Mouse (Mus musculus): ENCODE data around the gene Cacna2d2.

DNA sequence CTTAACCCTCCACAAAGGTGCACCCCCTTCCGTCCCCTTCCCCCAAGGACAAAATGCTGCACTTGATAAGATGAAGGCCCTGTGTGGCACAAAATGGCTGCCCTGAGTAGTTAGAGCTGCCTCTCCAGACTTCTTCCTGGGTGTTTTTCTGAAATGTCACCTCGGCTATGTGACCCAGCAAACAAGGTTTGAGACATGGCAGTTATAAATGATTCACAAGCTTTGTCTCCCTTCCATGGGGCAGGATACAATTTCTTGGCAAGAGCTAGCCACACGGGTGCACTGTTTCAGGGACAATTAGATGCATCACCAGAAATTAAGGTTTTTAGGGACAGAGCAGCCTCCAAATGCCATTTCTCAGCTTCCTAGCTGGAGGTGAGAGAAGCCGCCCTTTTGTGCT, 141.0 kb downstream of the Cacna2d2 start:
- TF ChIP-seq POLR2A (IDR thresholded peaks at IDR 0.05; ENCODE audit: borderline replicate concordance, extremely low read depth, low read depth, low read length) (no peak), CTCF (IDR thresholded peaks at IDR 0.05; ENCODE audit: insufficient read depth, low read length) (no peak)
